Mouse (Mus musculus): ENCODE measurements around the gene Ppat.

The Ppat gene

GRCm38 (mm10) chr5:76869553-76869952 is 81.8 kb downstream of the Ppat start:
- no peak for DNase-seq

GRCm38 (mm10) chr5:76868693-76869286 is 82.6 kb downstream of the Ppat start:
- no peak for DNase-seq

GRCm38 (mm10) chr5:76866819-76867218 is 84.6 kb downstream of the Ppat start:
- no peak for DNase-seq
